Mouse (Mus musculus) regulatory T cell (primary cell): ENCODE measurements around the gene Ptp4a2.

Source experiments
- in situ Hi-C: fragments of 300-600 bp; cut with MboI, MseI; formaldehyde crosslinking; loops from one replicate; pipeline ENCODE4 v1.15.1; 2025; ENCODE audit warnings: high pct_unique_total_duplicates

Ptp4a2 gene

DNA sequence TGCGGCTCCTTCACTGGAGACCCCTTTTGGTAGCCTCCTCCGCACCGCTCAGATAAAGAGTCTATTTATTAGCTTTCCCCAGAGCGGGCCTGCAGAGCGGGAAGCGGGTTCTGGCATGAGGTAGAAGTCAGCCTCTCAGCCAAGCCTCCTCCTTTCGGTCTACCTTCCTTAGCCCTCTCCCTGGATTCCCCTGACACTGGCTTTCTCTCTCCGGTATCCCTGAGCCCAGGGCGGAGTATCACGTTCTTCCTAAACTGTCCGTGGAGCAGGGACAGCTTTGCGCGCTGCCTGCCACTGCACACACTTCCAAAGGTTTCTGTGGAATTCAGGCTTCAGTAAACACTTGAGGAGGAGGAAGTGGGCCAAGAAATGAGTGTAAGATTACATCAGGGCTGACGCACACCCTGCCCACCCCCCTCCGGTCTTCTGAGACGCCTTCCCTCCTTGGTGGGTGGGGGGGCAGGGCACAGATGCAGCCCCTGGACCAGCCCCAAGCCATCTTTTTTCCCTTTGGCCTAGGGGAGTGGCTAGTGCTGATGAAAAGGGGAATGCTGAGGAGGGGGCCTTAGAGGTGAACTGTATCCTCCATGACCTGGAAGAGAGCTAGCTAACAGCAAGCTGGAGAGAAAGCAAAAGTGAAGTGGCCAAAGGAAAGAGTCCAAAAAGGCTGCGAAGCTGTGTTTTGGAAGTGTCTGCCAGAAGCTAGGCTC is 15.7 kb upstream of the Ptp4a2 start:
- in situ Hi-C loops = no loop called here

DNA sequence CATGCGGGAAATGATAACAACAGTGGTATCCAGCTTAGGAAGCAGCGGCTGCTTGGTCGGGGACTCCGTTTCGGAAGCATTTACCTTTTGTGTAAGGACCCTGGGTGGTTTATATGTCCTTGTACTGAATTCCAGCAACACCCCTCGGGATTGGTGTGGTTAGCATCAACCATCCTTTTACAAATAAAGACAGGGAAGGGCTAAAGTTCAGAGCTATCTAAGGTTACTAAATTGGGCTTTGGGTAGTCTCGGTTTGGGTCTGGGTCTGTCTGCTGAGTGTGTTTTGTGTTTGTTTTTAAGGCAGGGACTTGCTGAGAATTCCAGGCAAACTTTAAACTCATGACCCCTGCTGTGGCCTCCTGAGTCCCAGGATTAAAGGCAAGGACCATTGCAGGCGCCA is 15.2 kb upstream of the Ptp4a2 start:
- in situ Hi-C loops = no loop called here

- in situ Hi-C loops = no loop called here
Measured at GRCm38 (mm10) chr4:129797985-129798384, 13.0 kb upstream of the Ptp4a2 start.

GRCm38 (mm10) chr4:129803368-129803767 is 7.7 kb upstream of the Ptp4a2 start:
- in situ Hi-C loops = no loop called here

DNA sequence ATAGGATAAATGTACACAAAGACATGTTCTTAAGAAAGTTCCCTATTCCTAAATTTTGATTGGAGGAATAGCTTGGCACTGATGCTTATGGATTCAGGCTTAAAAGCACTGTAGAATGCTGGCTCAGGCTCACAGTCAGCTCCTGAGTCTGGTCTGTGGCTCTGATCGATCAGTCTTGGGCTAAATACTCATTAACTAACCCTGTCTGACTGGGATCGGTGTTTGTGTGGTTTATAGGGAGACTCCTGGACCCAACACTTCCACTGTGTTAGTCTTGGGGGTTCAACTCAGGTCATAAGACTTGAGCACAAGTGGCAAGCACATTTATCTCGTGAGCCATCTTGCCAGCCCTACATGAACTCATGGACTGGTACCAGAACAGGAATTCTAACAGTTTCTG is 6.0 kb upstream of the Ptp4a2 start:
- in situ Hi-C loops = no loop called here

GRCm38 (mm10) chr4:129811605-129812468 is 818 bp downstream of the Ptp4a2 start:
- in situ Hi-C loops = no loop called here

DNA sequence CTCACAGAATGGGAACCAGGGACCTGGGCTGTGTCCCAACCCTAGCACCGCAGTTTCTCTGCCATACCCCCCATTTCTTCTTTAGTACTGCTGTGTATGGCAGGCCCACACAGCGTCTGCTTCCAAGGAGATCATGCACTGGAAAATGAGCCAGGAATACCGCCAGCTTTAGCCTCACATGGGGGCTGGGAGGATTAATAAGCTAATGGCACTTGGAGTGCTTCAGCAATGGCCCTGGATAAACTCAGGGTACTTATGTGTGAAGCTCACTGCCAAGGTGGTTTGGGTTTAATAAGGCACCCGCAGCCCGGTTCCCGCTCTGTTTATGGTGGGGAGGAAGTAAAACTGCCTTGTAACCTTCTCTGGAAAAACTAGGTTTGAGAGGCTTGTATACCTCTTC is 6.6 kb downstream of the Ptp4a2 start:
- in situ Hi-C loops = no loop called here

DNA sequence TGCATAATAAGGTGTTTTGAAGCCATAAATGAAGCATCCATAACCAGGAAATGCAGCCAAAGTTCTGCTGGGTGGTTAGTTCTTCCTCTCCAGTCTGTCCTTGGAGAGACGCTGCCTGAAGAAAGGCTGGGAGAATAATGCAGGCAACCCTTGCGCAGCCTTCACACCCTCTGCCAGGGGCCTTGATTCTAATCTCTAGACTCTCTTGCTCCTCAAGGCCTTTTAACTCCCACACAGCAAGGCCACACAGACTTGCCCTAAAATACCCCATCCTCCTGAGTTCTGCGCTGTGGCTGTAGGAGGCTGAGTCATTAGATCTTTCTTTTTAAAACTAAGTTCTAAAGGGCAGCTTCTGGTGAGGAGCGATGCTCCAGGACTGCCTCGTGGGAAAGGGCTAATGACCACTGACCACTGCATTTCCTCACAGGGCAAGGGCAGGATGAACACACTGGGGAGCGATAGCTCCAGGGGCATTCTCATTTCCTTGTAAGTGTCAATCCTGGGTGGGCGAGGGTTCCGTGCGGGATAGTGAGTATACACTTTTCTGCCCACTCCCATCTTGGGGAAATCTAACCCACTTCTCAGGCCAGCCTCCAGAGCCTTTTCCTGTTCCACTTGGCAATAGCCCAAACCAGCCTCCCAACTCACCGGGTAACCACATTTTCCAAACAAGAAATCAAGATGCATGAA is 7.6 kb downstream of the Ptp4a2 start:
- in situ Hi-C loops = no loop called here

DNA sequence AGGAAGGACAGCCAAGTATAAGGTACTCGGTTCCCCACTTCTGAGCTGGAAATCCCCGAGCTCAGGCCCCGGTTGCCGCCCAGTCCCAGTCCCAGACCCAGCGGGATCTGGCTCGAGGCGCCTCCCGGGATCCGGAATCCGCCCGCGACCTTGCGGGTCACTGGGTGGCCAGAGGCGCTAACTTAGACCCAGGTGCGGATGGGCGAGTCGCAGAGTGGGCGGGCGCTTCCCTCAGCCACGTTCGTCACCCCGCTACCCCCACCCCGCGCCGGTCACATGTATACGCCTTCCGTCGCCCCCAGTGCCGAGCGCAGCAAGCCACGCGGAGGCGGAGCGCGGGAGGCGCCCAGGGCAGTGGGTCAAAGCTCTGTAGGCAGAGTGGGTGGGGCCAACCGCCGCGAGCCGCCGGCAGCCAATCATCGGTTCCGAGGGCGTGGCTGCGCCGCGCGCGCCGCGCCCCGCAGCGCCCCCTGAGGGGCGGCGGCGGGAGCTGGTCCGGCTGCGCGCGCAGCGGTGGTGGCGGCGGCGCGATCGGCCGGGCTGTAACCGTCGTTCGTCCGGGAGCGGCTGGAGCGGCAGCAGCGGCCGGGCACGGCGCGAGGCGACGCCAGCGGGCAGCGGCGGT is 8.8 kb downstream of the Ptp4a2 start:
- in situ Hi-C loops = loop anchor here (10.0 kb wide), 1 partner anchor 1095 kb away; no protein-coding TSS in a partner anchor

DNA sequence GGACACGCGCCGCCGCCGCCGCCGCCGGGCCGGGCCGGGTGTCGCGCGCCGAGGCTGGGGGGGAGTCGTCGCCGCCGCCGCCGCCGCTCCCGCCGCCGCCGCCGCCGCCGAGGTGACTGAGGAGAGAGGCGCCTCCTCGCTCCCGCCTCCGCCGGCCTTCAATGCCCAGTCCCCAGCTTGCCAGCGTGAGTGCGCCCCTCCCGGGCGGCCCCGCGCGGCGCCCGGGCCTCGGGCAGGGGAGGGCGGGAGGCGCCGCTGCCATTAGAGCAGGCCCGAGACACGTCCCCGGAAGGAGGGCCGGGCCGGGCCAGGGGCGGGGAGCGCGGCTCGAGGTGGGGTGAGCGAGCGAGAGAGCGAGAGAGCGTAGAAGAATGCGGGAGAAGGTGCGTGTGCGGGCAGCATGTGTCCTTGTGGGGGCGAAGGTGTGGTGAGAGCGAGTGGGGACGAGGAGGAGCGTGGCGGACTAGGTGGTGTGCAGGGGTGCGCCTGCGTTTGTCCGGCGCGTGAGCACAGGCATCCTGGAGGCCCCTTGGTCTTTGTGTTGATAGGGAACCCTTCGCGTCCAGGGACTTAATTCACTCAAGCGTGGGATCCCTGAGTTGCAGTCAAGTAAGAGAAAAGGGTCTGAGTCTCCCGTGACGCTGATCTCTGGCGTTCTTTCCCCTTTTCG is 9.5 kb downstream of the Ptp4a2 start:
- in situ Hi-C loops = loop anchor here (10.0 kb wide), 1 partner anchor 1096 kb away; no protein-coding TSS in a partner anchor

GRCm38 (mm10) chr4:129821087-129821616 is 10.1 kb downstream of the Ptp4a2 start:
- in situ Hi-C loops = loop anchor here (10.0 kb wide), 1 partner anchor 1096 kb away; no protein-coding TSS in a partner anchor

DNA sequence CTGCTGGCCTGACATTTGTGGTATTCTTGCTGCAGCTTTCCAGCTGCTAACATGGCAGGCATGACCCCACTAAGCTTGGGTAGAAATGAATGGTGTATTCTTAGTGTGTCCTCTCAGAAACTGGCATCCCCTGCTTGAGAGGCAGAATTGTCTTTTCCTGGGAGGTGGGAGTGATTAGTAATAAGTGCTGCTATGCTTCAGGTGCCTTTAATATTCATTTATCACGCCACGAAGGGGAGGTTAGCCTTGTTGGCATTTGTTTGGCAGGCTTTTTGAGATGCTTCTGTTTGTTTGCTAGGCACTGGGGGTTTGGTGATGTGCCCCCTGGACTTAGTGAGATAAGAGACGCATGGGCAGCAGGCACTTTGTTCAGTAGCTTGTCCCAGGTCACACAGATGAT is 11.3 kb downstream of the Ptp4a2 start:
- in situ Hi-C loops = loop anchor here (10.0 kb wide), 1 partner anchor 1098 kb away; no protein-coding TSS in a partner anchor

DNA sequence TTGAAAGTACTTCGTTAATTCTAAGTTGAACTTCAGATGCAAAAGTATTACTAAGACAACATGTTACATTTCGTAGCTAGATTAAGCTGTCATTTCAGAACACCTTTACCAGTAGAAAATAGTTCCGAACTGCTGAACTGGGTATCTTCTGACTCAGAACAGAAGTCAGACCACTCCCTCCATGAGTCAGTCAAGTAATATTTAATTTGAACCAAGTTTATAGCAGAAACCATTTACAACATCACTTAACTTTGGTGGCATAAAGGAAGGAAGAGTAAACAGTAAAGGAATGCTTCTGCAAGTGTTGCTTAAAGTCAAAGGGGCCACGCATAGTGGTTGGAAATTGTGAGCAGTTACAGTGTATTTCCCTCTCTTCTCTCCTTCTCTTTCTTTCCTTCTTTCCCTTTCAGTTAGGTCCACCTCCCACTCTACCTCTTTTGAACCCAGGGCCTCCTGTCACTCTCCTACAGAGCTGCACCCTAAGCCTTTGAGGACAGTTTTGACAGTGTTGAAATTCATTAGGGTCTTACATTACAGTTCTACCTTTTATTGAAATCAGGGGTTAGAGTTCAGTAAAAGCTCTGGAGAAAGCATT is 12.3 kb downstream of the Ptp4a2 start:
- in situ Hi-C loops = loop anchor here (10.0 kb wide), 1 partner anchor 1099 kb away; no protein-coding TSS in a partner anchor

DNA sequence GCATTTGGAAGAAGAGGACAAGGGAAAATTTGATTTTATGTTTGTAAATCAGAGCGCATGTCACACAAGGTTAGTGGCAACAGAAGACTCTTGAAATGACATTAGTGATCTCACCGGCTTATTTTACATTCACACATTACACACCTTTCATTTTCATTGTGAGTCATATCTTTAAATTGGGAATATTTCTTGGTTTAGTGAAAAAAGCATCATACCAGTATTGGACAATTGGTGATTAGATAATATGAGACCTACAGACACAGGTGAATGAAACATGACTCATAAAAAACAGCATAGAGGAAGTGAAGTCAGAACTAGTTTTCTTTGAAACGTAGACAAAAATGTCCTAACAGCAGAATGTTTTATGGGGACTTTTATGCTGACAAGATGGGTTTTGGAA is 16.6 kb downstream of the Ptp4a2 start:
- in situ Hi-C loops = loop anchor here (5.0 to 10.0 kb wide), 2 partner anchors 35 to 1103 kb away; no protein-coding TSS in a partner anchor

DNA sequence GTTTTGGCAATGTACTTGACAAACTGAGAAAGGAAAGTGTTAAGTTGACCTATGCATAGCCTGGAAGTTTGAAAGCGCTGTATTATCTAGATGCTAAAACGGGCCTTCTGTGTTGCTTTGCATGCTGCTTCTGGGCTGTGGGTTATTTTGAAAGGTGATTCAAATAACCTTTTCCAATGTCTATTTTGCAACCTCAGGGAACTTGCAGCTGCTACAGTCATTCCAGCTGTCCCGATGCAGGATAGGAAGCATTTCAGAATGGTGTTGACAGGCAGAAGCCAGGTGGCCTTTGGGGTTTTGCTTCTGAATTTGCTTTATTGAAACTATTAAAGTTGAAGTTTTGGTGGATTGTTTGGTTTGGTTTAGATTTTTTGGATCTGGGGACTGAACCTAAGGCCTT is 17.1 kb downstream of the Ptp4a2 start:
- in situ Hi-C loops = loop anchor here (5.0 to 10.0 kb wide), 2 partner anchors 36 to 1103 kb away; no protein-coding TSS in a partner anchor

GRCm38 (mm10) chr4:129829799-129830198 is 18.8 kb downstream of the Ptp4a2 start:
- in situ Hi-C loops = loop anchor here (5.0 to 10.0 kb wide), 2 partner anchors 37 to 1105 kb away; no protein-coding TSS in a partner anchor

DNA sequence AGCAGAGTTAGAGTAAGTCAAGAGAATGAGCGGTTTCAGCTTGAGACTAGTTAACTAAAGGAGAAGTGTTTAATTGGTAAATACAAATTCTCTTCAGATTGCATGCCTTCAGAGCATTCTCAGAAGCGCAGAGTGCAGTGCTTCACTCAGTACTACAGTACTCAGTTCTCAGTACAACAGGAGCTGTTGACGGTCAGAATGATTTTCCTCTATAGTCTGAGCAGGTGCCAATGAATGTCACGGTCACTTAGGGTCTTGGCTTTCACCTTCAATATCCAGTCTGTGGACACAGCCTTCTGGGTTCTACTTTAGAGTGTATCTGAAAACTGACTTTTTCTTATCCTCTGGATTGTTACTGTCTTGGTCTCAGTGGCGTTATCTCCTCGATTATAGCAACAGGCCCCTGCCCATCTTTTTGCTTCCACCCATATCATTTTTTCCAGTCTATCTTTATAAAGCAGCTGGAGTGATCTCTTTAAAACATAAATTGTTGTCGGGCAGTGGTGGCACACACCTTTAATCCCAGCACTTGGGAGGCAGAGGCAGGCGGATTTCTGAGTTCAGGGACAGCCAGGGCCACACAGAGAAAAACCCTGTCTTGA is 19.4 kb downstream of the Ptp4a2 start:
- in situ Hi-C loops = no loop called here

DNA sequence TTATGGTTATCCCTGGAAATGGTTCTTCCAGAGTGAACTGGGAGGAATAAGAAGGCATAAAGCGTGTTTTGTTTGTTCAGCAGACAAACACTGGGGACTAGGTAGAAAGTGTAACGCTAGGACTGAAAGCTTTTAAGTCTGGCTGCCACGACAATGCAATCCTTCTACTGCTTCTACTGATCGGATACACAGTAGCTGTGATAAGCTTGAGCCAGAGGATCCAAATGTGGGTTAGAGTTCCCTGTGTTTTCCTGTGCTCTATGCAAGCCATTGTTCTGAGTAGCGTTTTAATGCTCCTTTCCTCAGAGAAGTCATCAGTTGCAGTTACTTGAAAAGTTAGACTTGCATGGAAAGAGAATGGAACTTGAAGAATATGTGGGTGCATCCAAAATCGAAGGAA is 23.6 kb downstream of the Ptp4a2 start:
- in situ Hi-C loops = no loop called here

- in situ Hi-C loops = no loop called here
Measured at GRCm38 (mm10) chr4:129835296-129835695, 24.3 kb downstream of the Ptp4a2 start.
